Mouse (Mus musculus) myocyte (in vitro differentiated cells): Measurements from ENCODE around the gene Pyurf.

ENCODE experiments used
- CEBPB ChIP-seq: IDR thresholded peaks from 2 replicates; pipeline ENCODE4 v1.6.1; 2011; ENCODE audit warnings: mild to moderate bottlenecking, moderate library complexity; ENCODE audit not compliant: poor library complexity, insufficient read depth, severe bottlenecking
- E2F4 ChIP-seq: IDR thresholded peaks from one replicate; pipeline ENCODE4 v1.6.1; 2011; ENCODE audit warnings: mild to moderate bottlenecking, control low read depth, moderate library complexity; ENCODE audit not compliant: insufficient read depth
- MAX ChIP-seq: IDR thresholded peaks from one replicate; pipeline ENCODE4 v1.6.1; 2011; ENCODE audit warnings: low read depth, mild to moderate bottlenecking, control low read depth
- MYOD1 ChIP-seq, 3 experiments: IDR thresholded peaks; one replicate each; pipeline ENCODE4 v1.6.1; 2011; ENCODE audit warnings: control low read depth in 2 of 3, low read depth in 2 of 3, mild to moderate bottlenecking in 2 of 3, moderate library complexity in 1 of 3; ENCODE audit not compliant: insufficient read length in 2 of 3, control insufficient read depth in 1 of 3
- MYOG ChIP-seq, 3 experiments: IDR thresholded peaks; one replicate each; pipeline ENCODE4 v1.6.1; 2011; ENCODE audit warnings: control low read depth in 2 of 3, low read depth in 2 of 3, mild to moderate bottlenecking in 2 of 3; ENCODE audit not compliant: insufficient read length in 2 of 3, control insufficient read depth in 1 of 3, insufficient read depth in 1 of 3
- POLR2A ChIP-seq: IDR thresholded peaks from one replicate; pipeline ENCODE4 v1.6.1; 2011; ENCODE audit warnings: low read depth, mild to moderate bottlenecking, control low read depth, moderate library complexity; ENCODE audit not compliant: insufficient read length
- POLR2AphosphoS2 ChIP-seq: IDR thresholded peaks from one replicate; pipeline ENCODE4 v1.6.1; 2011; ENCODE audit warnings: low read depth, control low read depth; ENCODE audit not compliant: insufficient read length
- TCF12 ChIP-seq: IDR thresholded peaks from one replicate; pipeline ENCODE4 v1.6.1; 2011; ENCODE audit warnings: mild to moderate bottlenecking, control low read depth; ENCODE audit not compliant: poor library complexity, insufficient read depth, severe bottlenecking
- USF1 ChIP-seq: IDR thresholded peaks from one replicate; pipeline ENCODE4 v1.6.1; 2011; ENCODE audit warnings: low read depth, mild to moderate bottlenecking, control low read depth, moderate library complexity

DNA sequence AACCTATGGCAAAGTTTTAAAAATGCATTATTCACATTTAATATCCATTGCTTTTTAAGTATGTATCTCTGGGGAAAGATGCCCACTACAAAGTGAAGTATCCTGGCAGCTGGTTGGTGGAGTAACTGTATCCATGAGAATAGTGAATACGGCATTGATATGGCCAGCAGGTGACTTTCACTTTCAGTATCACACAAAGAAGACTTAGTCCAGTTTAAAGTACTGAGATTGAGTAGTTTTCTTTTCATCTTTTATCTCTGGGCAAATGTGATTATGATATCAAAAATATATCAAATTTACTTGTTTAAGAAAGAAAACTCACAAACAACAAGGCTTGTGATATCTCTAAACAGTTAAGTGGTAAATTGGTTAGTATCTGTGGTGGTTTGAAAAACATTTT, 14.8 kb upstream of the Pyurf start:
- TF ChIP-seq E2F4 (no peak), POLR2AphosphoS2 (no peak), TCF12 (no peak), MAX (no peak), POLR2A (no peak), CEBPB (no peak), USF1 (no peak), MYOG (IDR thresholded peaks at IDR 0.05; ENCODE audit: control insufficient read depth in 1 of 3, insufficient read depth in 1 of 3, insufficient read length in 2 of 3, low read depth in 2 of 3) (no peak), MYOD1 (IDR thresholded peaks at IDR 0.05; ENCODE audit: control insufficient read depth in 1 of 3, insufficient read length in 2 of 3, low read depth in 2 of 3) (no peak)
